Comparison of ENCODE assay signal across 8 mouse cellular contexts in the genomic region with DNA sequence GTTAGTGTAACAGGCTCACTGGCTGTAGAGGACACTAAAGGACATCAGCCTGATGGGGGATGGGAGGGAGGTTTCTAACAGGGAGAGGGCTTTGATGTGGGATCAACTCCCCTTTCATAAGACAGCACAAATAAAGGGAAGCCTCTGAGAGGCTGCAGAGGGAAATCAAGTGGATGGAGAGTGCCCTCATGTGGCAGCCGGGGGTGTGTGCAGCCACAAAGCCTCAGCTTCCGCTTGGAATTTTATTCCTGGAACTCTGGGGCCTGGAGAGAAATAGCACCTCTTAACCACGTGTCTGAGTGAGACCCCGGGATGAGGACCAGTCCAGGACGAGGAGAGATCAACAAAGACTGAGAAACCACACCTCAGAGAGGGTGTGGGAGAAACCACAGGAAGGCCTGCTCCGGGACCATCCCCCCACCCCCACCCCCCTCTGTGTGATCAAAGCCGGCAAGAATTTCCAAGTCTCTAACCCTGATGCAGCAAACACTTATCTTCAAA. TPM values are rescaled to one million over a fixed set of nuclear protein-coding genes. Genes with fewer than 3 reads are reported as not detected.
DNase-seq lines count a peak whose midpoint lies in the region; ATAC-seq and TF ChIP-seq lines count a peak whose summit lies in the region.

No protein-coding gene starts in this region.

- no peak overlapping the region for H3K9ac ChIP-seq in embryonic facial prominence, embryonic 12.5 days
- no peak overlapping the region for H3K9ac ChIP-seq in heart, adult 2 months (ENCODE audit: low read depth, low read length)
- no peak overlapping the region for H3K9ac ChIP-seq in limb, embryonic 12.5 days (replicated peaks)
- H3K9ac ChIP-seq in midbrain, embryonic 14.5 days (replicated peaks; ENCODE audit: low read length), result no peak overlapping the region

- H3K4me3 ChIP-seq in embryonic facial prominence, embryonic 12.5 days, result no peak overlapping the region
- no peak overlapping the region for H3K4me3 ChIP-seq in heart, adult 2 months
- no peak overlapping the region for H3K4me3 ChIP-seq in kidney, adult 2 months (ENCODE audit: insufficient read depth, low read depth, low read length)
- no peak overlapping the region for H3K4me3 ChIP-seq in limb, embryonic 12.5 days (replicated peaks)
- no peak overlapping the region for H3K4me3 ChIP-seq in midbrain, embryonic 14.5 days (replicated peaks; ENCODE audit: low read depth, low read length)

- ATAC-seq in embryonic facial prominence, embryonic 12.5 days (ENCODE audit: insufficient number of reproducible peaks, insufficient read depth, low FRiP score, low TSS enrichment), result peak; percentile 43; the same call in 1 of the 2 replicates
- ATAC-seq in limb, embryonic 12.5 days (ENCODE audit: insufficient number of reproducible peaks, insufficient read depth, low FRiP score, low TSS enrichment, low read depth), result peak; percentile 44
- ATAC-seq in midbrain, embryonic 14.5 days (ENCODE audit: low FRiP score, low TSS enrichment), result peak; percentile 87

- H3K36me3 ChIP-seq in embryonic facial prominence, embryonic 12.5 days, result no peaks in the 10 kb centered on the region
- no peaks in the 10 kb centered on the region for H3K36me3 ChIP-seq in heart, adult 2 months (ENCODE audit: control insufficient read depth, insufficient read depth, low read length)
- no peaks in the 10 kb centered on the region for H3K36me3 ChIP-seq in kidney, adult 2 months (ENCODE audit: control insufficient read depth, insufficient read depth, low read length)
- H3K36me3 ChIP-seq in limb, embryonic 12.5 days, result no peaks in the 10 kb centered on the region
- peaks cover 13% of the 10 kb centered on the region for H3K36me3 ChIP-seq in midbrain, embryonic 14.5 days (ENCODE audit: control insufficient read depth, insufficient read depth, low read length)

- H3K4me2 ChIP-seq in embryonic facial prominence, embryonic 12.5 days (replicated peaks), result peak overlapping the region; percentile 21
- H3K4me2 ChIP-seq in limb, embryonic 12.5 days, result peak overlapping the region; percentile 31; the same call in 1 of the 2 replicates
- no peak overlapping the region for H3K4me2 ChIP-seq in midbrain, embryonic 14.5 days (ENCODE audit: low read length)

- H3K79me2 ChIP-seq in heart, adult 2 months (replicated peaks; ENCODE audit: control insufficient read depth, insufficient read depth, low read length), result no peaks in the 10 kb centered on the region

- DNase-seq in 416B (ENCODE audit: low read depth), result peak; percentile 8
- peak; percentile 75 to 85 for DNase-seq in adrenal gland, postnatal 36 days
- DNase-seq in heart, adult 2 months, result peak; percentile 53 to 81
- peak; percentile 53 for DNase-seq in kidney, adult 2 months
- peak; percentile 91 for DNase-seq in midbrain, embryonic 14.5 days
- DNase-seq in spleen, postnatal 4 days (ENCODE audit: low spot score in 2 of 2), result peak; percentile 53 to 74

- H3K27ac ChIP-seq in embryonic facial prominence, embryonic 12.5 days, result no peak overlapping the region
- no peak overlapping the region for H3K27ac ChIP-seq in heart, adult 2 months
- no peak overlapping the region for H3K27ac ChIP-seq in kidney, adult 2 months (ENCODE audit: insufficient read depth, low read depth, low read length)
- no peak overlapping the region for H3K27ac ChIP-seq in limb, embryonic 12.5 days
- peak overlapping the region; percentile 62; the same call in 1 of the 2 replicates for H3K27ac ChIP-seq in midbrain, embryonic 14.5 days (replicated peaks; ENCODE audit: low read depth, low read length)

- no peak; the same call in 1 of the 2 replicates for TF ChIP-seq CTCF in heart, adult 2 months (IDR thresholded peaks at IDR 0.05)
- TF ChIP-seq CTCF in kidney, adult 2 months (conservative IDR thresholded peaks at IDR 0.05; ENCODE audit: insufficient read depth, insufficient read length, low read depth, low read length), result peak; percentile 86

- TF ChIP-seq POLR2A in heart, adult 2 months (IDR thresholded peaks at IDR 0.05; ENCODE audit: insufficient read depth, low read depth, low read length), result no peak
- TF ChIP-seq POLR2A in kidney, adult 2 months (IDR thresholded peaks at IDR 0.05; ENCODE audit: low read depth, low read length), result no peak

- H3K27me3 ChIP-seq in embryonic facial prominence, embryonic 12.5 days, result no peaks in the 10 kb centered on the region
- H3K27me3 ChIP-seq in heart, adult 2 months (ENCODE audit: control insufficient read depth, insufficient read depth, low read length), result no peaks in the 10 kb centered on the region
- H3K27me3 ChIP-seq in kidney, adult 2 months (replicated peaks; ENCODE audit: control insufficient read depth, insufficient read depth, low read length), result no peaks in the 10 kb centered on the region
- H3K27me3 ChIP-seq in limb, embryonic 12.5 days, result peaks cover 11% of the 10 kb centered on the region; the same call in 1 of the 2 replicates
- H3K27me3 ChIP-seq in midbrain, embryonic 14.5 days (ENCODE audit: control insufficient read depth, insufficient read depth, low read length), result no peaks in the 10 kb centered on the region

- peaks cover 15% of the 10 kb centered on the region for H3K4me1 ChIP-seq in embryonic facial prominence, embryonic 12.5 days
- H3K4me1 ChIP-seq in heart, adult 2 months (ENCODE audit: control insufficient read depth, insufficient read depth, low read length), result peaks cover 5% of the 10 kb centered on the region
- H3K4me1 ChIP-seq in kidney, adult 2 months (ENCODE audit: control insufficient read depth, insufficient read depth, low read length), result no peaks in the 10 kb centered on the region
- peaks cover 36% of the 10 kb centered on the region for H3K4me1 ChIP-seq in limb, embryonic 12.5 days (replicated peaks)
- H3K4me1 ChIP-seq in midbrain, embryonic 14.5 days (ENCODE audit: control insufficient read depth, insufficient read depth, low read length), result peaks cover 12% of the 10 kb centered on the region

- H3K9me3 ChIP-seq in embryonic facial prominence, embryonic 12.5 days, result no peaks in the 10 kb centered on the region
- H3K9me3 ChIP-seq in limb, embryonic 12.5 days, result no peaks in the 10 kb centered on the region
- no peaks in the 10 kb centered on the region for H3K9me3 ChIP-seq in midbrain, embryonic 14.5 days (ENCODE audit: control insufficient read depth, low read length)

- peak; percentile 71; the same call in 1 of the 2 replicates for TF ChIP-seq EP300 in heart, adult 2 months (IDR thresholded peaks at IDR 0.05; ENCODE audit: insufficient read depth, low read depth, low read length)

- intact Hi-C loops in heart, adult 2 months (cut with DNase I), result loop anchor here (1.0 to 5.0 kb wide), 6 partner anchors 296 to 819 kb away; no protein-coding TSS in a partner anchor

- whole genome bisulfite sequencing in embryonic facial prominence, embryonic 12.5 days, result 3% methylated on average over 7 of the region's 7 CpGs
- under 1% methylated on average over 7 of the region's 7 CpGs for WGBS in heart, adult 2 months
- WGBS in kidney, adult 2 months, result 6% methylated on average over 7 of the region's 7 CpGs
- 2% methylated on average over 7 of the region's 7 CpGs for WGBS in limb, embryonic 12.5 days
- WGBS in midbrain, embryonic 14.5 days, result 2% methylated on average over 7 of the region's 7 CpGs

RNA-seq across cellular contexts. Expression of gene Pcnx2, which starts 27.2 kb away (rescaled TPM):
- total RNA-seq in adrenal gland, postnatal 36 days (2021), result under 1 TPM; 0.33 to 0.43 TPM
- 0.29 and 0.31 TPM in 2 replicates for polyA plus RNA-seq in embryonic facial prominence, embryonic 12.5 days (2016; fragmentation: Nextera tagmentation; extraction: Ambion mirVana)
- total RNA-seq in heart, adult 2 months (2021), result under 1 TPM; 0.34 to 0.36 TPM
- 0.79 and 0.86 TPM in 2 replicates for polyA plus RNA-seq in heart, adult 2 months (2012; rRNA removed)
- polyA plus RNA-seq in kidney, adult 2 months (2012; rRNA removed), result 0.20 and 0.23 TPM in 2 replicates
- 0.19 TPM in 1 of 2 replicates, not detected in the other for polyA plus RNA-seq in limb, embryonic 12.5 days (2016; fragmentation: Nextera tagmentation; extraction: Ambion mirVana)
- polyA plus RNA-seq in midbrain, embryonic 14.5 days (2014; fragmentation: Nextera tagmentation; extraction: Ambion mirVana), result 3.9 and 4.5 TPM in 2 replicates

RNA-seq across cellular contexts. Expression of gene Map3k21, which starts 39.4 kb away (rescaled TPM):
- total RNA-seq in adrenal gland, postnatal 36 days (2021), result 1 to 10 TPM in 1 of 2 experiments, under 1 TPM in 1; 0.70 to 2.7 TPM
- 0.10 and 0.18 TPM in 2 replicates for polyA plus RNA-seq in embryonic facial prominence, embryonic 12.5 days (2016; fragmentation: Nextera tagmentation; extraction: Ambion mirVana)
- total RNA-seq in heart, adult 2 months (2021), result 1 to 10 TPM in 1 of 2 experiments, under 1 TPM in 1; 0.66 to 1.1 TPM
- polyA plus RNA-seq in heart, adult 2 months (2012; rRNA removed), result 0.50 and 0.51 TPM in 2 replicates
- polyA plus RNA-seq in kidney, adult 2 months (2012; rRNA removed), result 4.4 and 5.0 TPM in 2 replicates
- 0.06 TPM in 1 of 2 replicates, not detected in the other for polyA plus RNA-seq in limb, embryonic 12.5 days (2016; fragmentation: Nextera tagmentation; extraction: Ambion mirVana)
- 0.63 and 0.90 TPM in 2 replicates for polyA plus RNA-seq in midbrain, embryonic 14.5 days (2014; fragmentation: Nextera tagmentation; extraction: Ambion mirVana)

Comparison
In these comparisons a context has a peak if more than half of its experiments do, and no peak if none do; other contexts are left out.
1. DNase-seq: peak in every context shown above with its lines; median percentile 91 in midbrain, embryonic 14.5 days; 80 in adrenal gland, postnatal 36 days; 67 in heart, adult 2 months; 64 in spleen, postnatal 4 days; 53 in kidney, adult 2 months; 8 in 416B.